Mouse (Mus musculus) liver, postnatal 0 days (tissue): ENCODE data around the gene Tbc1d8.

Experiments
- CTCF ChIP-seq: sonication (generic); IDR thresholded peaks from 2 replicates; pipeline ENCODE4 v1.5.1; 2016; ENCODE audit warnings: antibody characterized with exemption, low read depth
- EP300 ChIP-seq: IDR thresholded peaks from 2 replicates; pipeline ENCODE4 v1.6.1; 2016; ENCODE audit warnings: antibody characterized with exemption, low read depth, mild to moderate bottlenecking

DNA sequence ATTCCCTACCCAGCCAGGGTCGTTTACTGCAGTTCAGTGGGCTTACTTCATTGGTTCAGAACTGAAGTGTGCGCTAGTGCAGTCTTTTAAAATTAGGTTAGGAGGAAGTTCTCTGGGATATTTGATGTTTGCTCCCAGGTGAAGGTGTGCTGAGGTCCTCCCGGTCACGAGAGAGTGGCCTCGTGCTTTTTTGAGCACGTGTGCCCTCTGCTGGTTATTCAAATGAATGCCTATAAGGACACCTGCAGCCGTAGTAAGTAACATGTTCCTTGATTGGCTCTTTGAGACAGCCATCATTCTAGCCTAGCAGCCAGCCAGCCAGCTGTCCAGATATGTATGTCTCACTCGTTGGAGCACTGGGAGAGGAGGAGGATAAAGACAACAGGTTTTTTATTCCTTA is 137.9 kb downstream of the Tbc1d8 start:
- TF ChIP-seq CTCF = peak; percentile 78
- no peak for TF ChIP-seq EP300
